Mouse (Mus musculus): ENCODE data around the gene Atxn1.

Atxn1 gene

GRCm38 (mm10) chr13:45868886-45869285 is 95.9 kb downstream of the Atxn1 start:
- DNase-seq (ENCODE audit: extremely low read depth, insufficient read length, low spot score), result no peak

- peak; percentile 34 for DNase-seq (ENCODE audit: extremely low read depth, insufficient read length, low spot score)
These were observed 97.5 kb downstream of the Atxn1 start for GRCm38 (mm10) chr13:45867273-45867672.

GRCm38 (mm10) chr13:45866615-45867245 is 98.1 kb downstream of the Atxn1 start:
- no peak for DNase-seq (ENCODE audit: extremely low read depth, insufficient read length, low spot score)

GRCm38 (mm10) chr13:45865620-45866019 is 99.2 kb downstream of the Atxn1 start:
- DNase-seq (ENCODE audit: extremely low read depth, insufficient read length, low spot score), result no peak

GRCm38 (mm10) chr13:45863779-45864178 is 101.0 kb downstream of the Atxn1 start:
- no peak for DNase-seq (ENCODE audit: extremely low read depth, insufficient read length, low spot score)

GRCm38 (mm10) chr13:45861885-45862605 is 102.8 kb downstream of the Atxn1 start:
- no peak for DNase-seq (ENCODE audit: extremely low read depth, insufficient read length, low spot score)

GRCm38 (mm10) chr13:45861098-45861580 is 103.7 kb downstream of the Atxn1 start:
- DNase-seq (ENCODE audit: extremely low read depth, insufficient read length, low spot score), result no peak

GRCm38 (mm10) chr13:45859081-45859709 is 105.6 kb downstream of the Atxn1 start:
- no peak for DNase-seq (ENCODE audit: extremely low read depth, insufficient read length, low spot score)

- no peak for DNase-seq (ENCODE audit: extremely low read depth, insufficient read length, low spot score)
These were observed 107.4 kb downstream of the Atxn1 start for GRCm38 (mm10) chr13:45857416-45857815.

- DNase-seq (ENCODE audit: extremely low read depth, insufficient read length, low spot score), result no peak
These were observed 110.3 kb downstream of the Atxn1 start for GRCm38 (mm10) chr13:45854531-45854930.

GRCm38 (mm10) chr13:45853691-45854090 is 111.1 kb downstream of the Atxn1 start:
- DNase-seq (ENCODE audit: extremely low read depth, insufficient read length, low spot score), result no peak

GRCm38 (mm10) chr13:45852288-45852687 is 112.5 kb downstream of the Atxn1 start:
- no peak for DNase-seq (ENCODE audit: extremely low read depth, insufficient read length, low spot score)

- no peak for DNase-seq (ENCODE audit: extremely low read depth, insufficient read length, low spot score)
These were observed 113.1 kb downstream of the Atxn1 start for GRCm38 (mm10) chr13:45851746-45852145.

GRCm38 (mm10) chr13:45851156-45851555 is 113.7 kb downstream of the Atxn1 start:
- no peak for DNase-seq (ENCODE audit: extremely low read depth, insufficient read length, low spot score)

GRCm38 (mm10) chr13:45850181-45850974 is 114.4 kb downstream of the Atxn1 start:
- DNase-seq (ENCODE audit: extremely low read depth, insufficient read length, low spot score), result no peak

- no peak for DNase-seq (ENCODE audit: extremely low read depth, insufficient read length, low spot score)
These were observed 115.4 kb downstream of the Atxn1 start for GRCm38 (mm10) chr13:45849145-45850023.

- DNase-seq (ENCODE audit: extremely low read depth, insufficient read length, low spot score), result no peak
These were observed 122.2 kb downstream of the Atxn1 start for GRCm38 (mm10) chr13:45842511-45843055.

- DNase-seq (ENCODE audit: extremely low read depth, insufficient read length, low spot score), result peak; percentile 37
These were observed 124.9 kb downstream of the Atxn1 start for GRCm38 (mm10) chr13:45839901-45840300.

GRCm38 (mm10) chr13:45837609-45838220 is 127.1 kb downstream of the Atxn1 start:
- DNase-seq (ENCODE audit: extremely low read depth, insufficient read length, low spot score), result peak; percentile 41
